In the genomic region with DNA sequence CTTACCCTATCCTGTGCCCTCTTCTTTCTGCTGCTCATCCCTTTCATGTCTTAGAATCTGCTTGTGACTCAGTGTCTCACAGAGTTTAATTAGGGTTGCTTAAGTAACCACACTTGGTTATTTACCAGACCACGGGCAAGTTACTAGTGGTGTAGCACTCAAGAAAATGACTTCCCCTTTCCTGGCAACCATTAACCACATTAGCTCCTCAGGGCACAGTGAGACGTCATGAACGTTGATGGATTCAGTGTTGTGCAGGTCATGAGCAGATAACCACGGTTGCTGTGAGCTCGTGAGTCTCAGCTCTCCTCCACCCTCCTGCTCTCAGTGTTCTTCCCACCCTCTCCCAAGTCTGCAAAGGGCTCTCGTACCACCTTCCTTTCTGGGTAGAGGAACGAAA, we compare ENCODE assay signal across 13 mouse cellular contexts. TPM values are rescaled to one million over a fixed set of nuclear protein-coding genes. Genes with fewer than 3 reads are reported as not detected.
DNase-seq lines count a peak whose midpoint lies in the region; ATAC-seq and TF ChIP-seq lines count a peak whose summit lies in the region.
"Had no signal": no experiment of that assay in that cellular context is flagged by ENCODE, and none has a peak within 500 bp of the region (broad histone marks: within the 10 kb centered on the region; RNA-seq: fewer than 3 reads in every experiment).

No protein-coding gene starts in this region.

- WGBS in lung, postnatal 0 days = 15% methylated on average over 7 of the region's 7 CpGs
- 20% methylated on average over 7 of the region's 7 CpGs for WGBS in stomach, embryonic 16.5 days
- WGBS in forebrain, embryonic 13.5 days = 82% methylated on average over 7 of the region's 7 CpGs
- 81% methylated on average over 7 of the region's 7 CpGs for WGBS in midbrain, embryonic 10.5 days

- TF ChIP-seq CTCF in lung, postnatal 0 days (IDR thresholded peaks at IDR 0.05) = no peak

- no peak overlapping the region for H3K4me3 ChIP-seq in lung, postnatal 0 days (ENCODE audit: low read depth, low read length)
- no peak overlapping the region for H3K4me3 ChIP-seq in stomach, embryonic 16.5 days (replicated peaks; ENCODE audit: low read length)
- no peak overlapping the region for H3K4me3 ChIP-seq in forebrain, embryonic 13.5 days
- H3K4me3 ChIP-seq in midbrain, embryonic 10.5 days = no peak overlapping the region
- H3K4me3 ChIP-seq: embryonic facial prominence, embryonic 10.5 days; hindbrain, embryonic 12.5 days had no signal

- peak; percentile 53 for DNase-seq in lung, postnatal 0 days (ENCODE audit: low spot score)
- no peak for DNase-seq in lung, postnatal 10 days
- DNase-seq in induced T-regulatory cell, adult 2 months (ENCODE audit: low read depth) = peak; percentile 29
- peak; percentile 14 for DNase-seq in liver
- no peak for DNase-seq in thymus, postnatal 25 days
- DNase-seq in midbrain, embryonic 10.5 days (ENCODE audit: low spot score) = no peak
- DNase-seq: adrenal gland, postnatal 25 days; gastrocnemius, postnatal 36 days; midbrain, embryonic 14.5 days had no signal

- H3K27me3 ChIP-seq in lung, postnatal 0 days (replicated peaks; ENCODE audit: insufficient read depth, low read length) = no peaks in the 10 kb centered on the region
- H3K27me3 ChIP-seq in stomach, embryonic 16.5 days (ENCODE audit: control insufficient read depth, insufficient read depth, low read length) = no peaks in the 10 kb centered on the region
- no peaks in the 10 kb centered on the region for H3K27me3 ChIP-seq in forebrain, embryonic 13.5 days
- H3K27me3 ChIP-seq in midbrain, embryonic 10.5 days (ENCODE audit: low read depth, poor library complexity, severe bottlenecking) = no peaks in the 10 kb centered on the region
- H3K27me3 ChIP-seq: hindbrain, embryonic 12.5 days had no signal

- H3K36me3 ChIP-seq in lung, postnatal 0 days (ENCODE audit: insufficient read depth, low read length) = no peaks in the 10 kb centered on the region
- H3K36me3 ChIP-seq in stomach, embryonic 16.5 days (ENCODE audit: control insufficient read depth, insufficient read depth, low read length) = no peaks in the 10 kb centered on the region
- no peaks in the 10 kb centered on the region for H3K36me3 ChIP-seq in forebrain, embryonic 13.5 days (ENCODE audit: poor library complexity, severe bottlenecking)
- no peaks in the 10 kb centered on the region for H3K36me3 ChIP-seq in midbrain, embryonic 10.5 days
- H3K36me3 ChIP-seq: embryonic facial prominence, embryonic 10.5 days; hindbrain, embryonic 12.5 days had no signal

- no peak overlapping the region for H3K27ac ChIP-seq in lung, postnatal 0 days (ENCODE audit: low read length)
- no peak overlapping the region for H3K27ac ChIP-seq in stomach, embryonic 16.5 days (ENCODE audit: low read length)
- H3K27ac ChIP-seq in forebrain, embryonic 13.5 days = no peak overlapping the region
- H3K27ac ChIP-seq in midbrain, embryonic 10.5 days (replicated peaks) = no peak overlapping the region
- H3K27ac ChIP-seq: embryonic facial prominence, embryonic 10.5 days; hindbrain, embryonic 12.5 days had no signal

- no peak overlapping the region for H3K4me2 ChIP-seq in lung, postnatal 0 days (replicated peaks; ENCODE audit: low read depth, low read length)
- H3K4me2 ChIP-seq in stomach, embryonic 16.5 days (ENCODE audit: low read depth, low read length) = peak overlapping the region; percentile 10; the same call in 1 of the 2 replicates
- no peak overlapping the region for H3K4me2 ChIP-seq in forebrain, embryonic 13.5 days
- H3K4me2 ChIP-seq: hindbrain, embryonic 12.5 days had no signal

- no peak overlapping the region for H3K9ac ChIP-seq in lung, postnatal 0 days (replicated peaks; ENCODE audit: low read depth)
- no peak overlapping the region for H3K9ac ChIP-seq in stomach, embryonic 16.5 days (ENCODE audit: low read length)
- no peak overlapping the region for H3K9ac ChIP-seq in forebrain, embryonic 13.5 days
- H3K9ac ChIP-seq: hindbrain, embryonic 12.5 days had no signal

- ATAC-seq in lung, postnatal 0 days = peak; percentile 38
- no peak for ATAC-seq in stomach, embryonic 16.5 days (ENCODE audit: insufficient read depth, low FRiP score)
- no peak for ATAC-seq in forebrain, embryonic 13.5 days

- H3K9me3 ChIP-seq in lung, postnatal 0 days (ENCODE audit: low read length) = no peaks in the 10 kb centered on the region
- H3K9me3 ChIP-seq in stomach, embryonic 16.5 days (replicated peaks; ENCODE audit: control insufficient read depth, low read length) = no peaks in the 10 kb centered on the region
- no peaks in the 10 kb centered on the region for H3K9me3 ChIP-seq in forebrain, embryonic 13.5 days (replicated peaks)
- no peaks in the 10 kb centered on the region for H3K9me3 ChIP-seq in midbrain, embryonic 10.5 days (replicated peaks)
- H3K9me3 ChIP-seq: embryonic facial prominence, embryonic 10.5 days; hindbrain, embryonic 12.5 days had no signal

- peaks cover 12% of the 10 kb centered on the region; the same call in 1 of the 2 replicates for H3K4me1 ChIP-seq in lung, postnatal 0 days (ENCODE audit: insufficient read depth, low read depth, low read length)
- 0 out of 2 replicates have a peak, but pooled peaks cover 7% of the 10 kb centered on the region for H3K4me1 ChIP-seq in stomach, embryonic 16.5 days (ENCODE audit: control insufficient read depth, insufficient read depth, low read length)
- H3K4me1 ChIP-seq in forebrain, embryonic 13.5 days = no peaks in the 10 kb centered on the region
- H3K4me1 ChIP-seq in midbrain, embryonic 10.5 days = peaks cover 3% of the 10 kb centered on the region; the same call in 1 of the 2 replicates

- no peak for TF ChIP-seq EP300 in lung, postnatal 0 days (IDR thresholded peaks at IDR 0.05)

RNA-seq across cellular contexts. Expression of gene Gng12, which starts 33.5 kb away (rescaled TPM):
- 77.1 and 82.5 TPM in 2 replicates for polyA plus RNA-seq in lung, postnatal 0 days (2015; fragmentation: Nextera tagmentation; extraction: Ambion mirVana)
- polyA plus RNA-seq in stomach, embryonic 16.5 days (2015; fragmentation: Nextera tagmentation; extraction: Ambion mirVana) = 132 and 149 TPM in 2 replicates
- 21.7 and 22.4 TPM in 2 replicates for polyA plus RNA-seq in forebrain, embryonic 13.5 days (2015; fragmentation: Nextera tagmentation; extraction: Ambion mirVana)
- 42.8 and 50.3 TPM in 2 replicates for polyA plus RNA-seq in midbrain, embryonic 10.5 days (2016; fragmentation: Nextera tagmentation; extraction: Ambion mirVana)

Comparison
In these comparisons a context has a peak if more than half of its experiments do, and no peak if none do; other contexts are left out.
1. DNase-seq: peak in lung, postnatal 0 days (single experiment), induced T-regulatory cell, adult 2 months (single experiment) and liver (single experiment); none in lung, postnatal 10 days (single experiment), thymus, postnatal 25 days (single experiment) and midbrain, embryonic 10.5 days (single experiment).